Mouse (Mus musculus): Measurements from ENCODE around the gene Atf2.

DNA sequence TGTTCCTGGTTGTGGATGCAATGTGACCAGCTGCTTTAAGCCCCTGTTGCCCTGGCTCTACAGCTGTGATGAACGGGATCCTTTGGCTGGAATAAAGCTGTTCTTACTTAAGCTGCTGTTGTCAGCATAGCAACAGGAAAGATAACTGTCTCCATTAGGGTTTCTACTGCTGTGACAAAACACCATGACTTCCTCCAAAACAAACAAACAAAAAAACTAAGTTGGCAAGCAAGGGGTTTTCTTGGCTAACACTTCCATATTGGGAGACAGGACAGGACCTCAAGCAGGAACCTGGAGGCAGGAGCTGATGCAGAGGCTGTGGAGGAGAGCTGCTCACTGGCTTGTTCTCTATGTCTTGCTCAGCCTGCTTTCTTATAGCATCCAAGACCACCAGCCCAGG, 48.8 kb upstream of the Atf2 start:
- TF ChIP-seq CTCF (IDR thresholded peaks at IDR 0.05; ENCODE audit: insufficient read depth, low read length) = no peak
- TF ChIP-seq POLR2A (IDR thresholded peaks at IDR 0.05; ENCODE audit: borderline replicate concordance, extremely low read depth, low read depth, low read length) = no peak

Data from lung, adult 2 months (tissue).